Mouse (Mus musculus): ENCODE data around the gene Kazn. TPM values are rescaled to one million over a fixed set of nuclear protein-coding genes. Genes with fewer than 3 reads are reported as not detected.
A peak's percentile ranks its signal among the peaks of the same experiment; 100 is the strongest.

The Kazn gene
- total RNA-seq, 1 experiment from 2014 or later: 6.3 TPM

GRCm38 (mm10) chr4:142248426-142248825 lies 9.2 kb upstream of the Kazn start:
- ATAC-seq (replicated peaks in 1 of 2; ENCODE audit: insufficient read depth in 1 of 2, low FRiP score in 2 of 2, low TSS enrichment in 1 of 2, low read depth in 1 of 2, poor library complexity in 2 of 2, severe bottlenecking in 2 of 2): peak; percentile 59 to 63; a peak in 3 of 4 replicates

GRCm38 (mm10) chr4:142246698-142247097 lies 7.5 kb upstream of the Kazn start:
- ATAC-seq (replicated peaks in 1 of 2; ENCODE audit: insufficient read depth in 1 of 2, low FRiP score in 2 of 2, low TSS enrichment in 1 of 2, low read depth in 1 of 2, poor library complexity in 2 of 2, severe bottlenecking in 2 of 2): no peak

DNA sequence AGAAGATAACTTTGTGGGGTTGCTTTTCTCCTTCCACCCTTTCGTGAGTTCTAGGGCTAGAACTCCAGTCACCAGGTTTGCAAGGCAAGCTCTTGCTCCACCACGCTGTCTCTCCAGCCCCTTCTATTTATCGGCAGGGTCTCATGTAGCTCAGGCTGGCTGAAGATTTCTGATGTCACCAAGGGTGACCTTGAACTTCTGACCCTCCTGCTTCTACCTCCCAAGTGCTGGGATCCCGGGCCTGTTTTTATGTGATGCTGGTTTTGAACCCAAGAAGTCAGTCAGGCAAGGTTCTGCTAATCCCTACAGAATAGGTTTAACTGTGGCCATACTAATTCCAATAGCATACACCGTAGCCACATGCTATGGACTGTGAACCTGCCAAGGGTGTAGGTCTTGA lies 5.4 kb upstream of the Kazn start:
- no peak for ATAC-seq (replicated peaks in 1 of 2; ENCODE audit: insufficient read depth in 1 of 2, low FRiP score in 2 of 2, low TSS enrichment in 1 of 2, low read depth in 1 of 2, poor library complexity in 2 of 2, severe bottlenecking in 2 of 2)

GRCm38 (mm10) chr4:142242750-142243383 lies 3.7 kb upstream of the Kazn start:
- no peak for ATAC-seq (replicated peaks in 1 of 2; ENCODE audit: insufficient read depth in 1 of 2, low FRiP score in 2 of 2, low TSS enrichment in 1 of 2, low read depth in 1 of 2, poor library complexity in 2 of 2, severe bottlenecking in 2 of 2)

GRCm38 (mm10) chr4:142242164-142242563 lies 3.0 kb upstream of the Kazn start:
- ATAC-seq (replicated peaks in 1 of 2; ENCODE audit: insufficient read depth in 1 of 2, low FRiP score in 2 of 2, low TSS enrichment in 1 of 2, low read depth in 1 of 2, poor library complexity in 2 of 2, severe bottlenecking in 2 of 2): no peak

- no peak for ATAC-seq (replicated peaks in 1 of 2; ENCODE audit: insufficient read depth in 1 of 2, low FRiP score in 2 of 2, low TSS enrichment in 1 of 2, low read depth in 1 of 2, poor library complexity in 2 of 2, severe bottlenecking in 2 of 2)
Observed at GRCm38 (mm10) chr4:142240874-142241273, 1.7 kb upstream of the Kazn start.

GRCm38 (mm10) chr4:142238486-142239239 lies 538 bp downstream of the Kazn start:
- ATAC-seq (replicated peaks in 1 of 2; ENCODE audit: insufficient read depth in 1 of 2, low FRiP score in 2 of 2, low TSS enrichment in 1 of 2, low read depth in 1 of 2, poor library complexity in 2 of 2, severe bottlenecking in 2 of 2): peak in 1 of 2 experiments; percentile 34; a peak in 1 of 4 replicates

- no peak; a peak in 1 of 4 replicates for ATAC-seq (replicated peaks in 1 of 2; ENCODE audit: insufficient read depth in 1 of 2, low FRiP score in 2 of 2, low TSS enrichment in 1 of 2, low read depth in 1 of 2, poor library complexity in 2 of 2, severe bottlenecking in 2 of 2)
Observed at GRCm38 (mm10) chr4:142238041-142238440, 1.2 kb downstream of the Kazn start.

DNA sequence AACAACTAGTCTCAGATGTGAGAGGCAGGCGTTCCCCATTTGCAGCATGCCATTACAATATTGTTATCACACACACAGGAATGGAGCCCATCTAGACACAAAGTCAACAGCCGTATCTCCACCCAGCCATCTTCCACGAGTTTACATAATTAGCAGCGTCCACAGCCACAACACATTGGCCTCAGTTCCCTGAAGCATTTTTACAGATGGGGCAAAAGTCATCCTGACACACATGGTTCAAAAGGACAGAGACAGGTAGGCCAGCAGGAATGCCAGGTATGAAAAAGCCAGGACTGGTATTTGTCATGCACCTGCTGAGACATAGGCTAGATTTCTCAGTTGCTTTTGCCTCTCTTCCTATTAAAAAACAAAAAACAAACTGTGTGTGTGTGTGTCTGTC lies 2.5 kb downstream of the Kazn start:
- no peak for ATAC-seq (replicated peaks in 1 of 2; ENCODE audit: insufficient read depth in 1 of 2, low FRiP score in 2 of 2, low TSS enrichment in 1 of 2, low read depth in 1 of 2, poor library complexity in 2 of 2, severe bottlenecking in 2 of 2)

GRCm38 (mm10) chr4:142235426-142235825 lies 3.8 kb downstream of the Kazn start:
- ATAC-seq (replicated peaks in 1 of 2; ENCODE audit: insufficient read depth in 1 of 2, low FRiP score in 2 of 2, low TSS enrichment in 1 of 2, low read depth in 1 of 2, poor library complexity in 2 of 2, severe bottlenecking in 2 of 2): no peak

- no peak for ATAC-seq (replicated peaks in 1 of 2; ENCODE audit: insufficient read depth in 1 of 2, low FRiP score in 2 of 2, low TSS enrichment in 1 of 2, low read depth in 1 of 2, poor library complexity in 2 of 2, severe bottlenecking in 2 of 2)
Observed at GRCm38 (mm10) chr4:142234828-142235227, 4.4 kb downstream of the Kazn start.

GRCm38 (mm10) chr4:142228821-142229575 lies 10.2 kb downstream of the Kazn start:
- no peak for ATAC-seq (replicated peaks in 1 of 2; ENCODE audit: insufficient read depth in 1 of 2, low FRiP score in 2 of 2, low TSS enrichment in 1 of 2, low read depth in 1 of 2, poor library complexity in 2 of 2, severe bottlenecking in 2 of 2)

GRCm38 (mm10) chr4:142223898-142224645 lies 15.1 kb downstream of the Kazn start:
- ATAC-seq (replicated peaks in 1 of 2; ENCODE audit: insufficient read depth in 1 of 2, low FRiP score in 2 of 2, low TSS enrichment in 1 of 2, low read depth in 1 of 2, poor library complexity in 2 of 2, severe bottlenecking in 2 of 2): no peak

GRCm38 (mm10) chr4:142222385-142222784 lies 16.8 kb downstream of the Kazn start:
- no peak for ATAC-seq (replicated peaks in 1 of 2; ENCODE audit: insufficient read depth in 1 of 2, low FRiP score in 2 of 2, low TSS enrichment in 1 of 2, low read depth in 1 of 2, poor library complexity in 2 of 2, severe bottlenecking in 2 of 2)

- no peak for ATAC-seq (replicated peaks in 1 of 2; ENCODE audit: insufficient read depth in 1 of 2, low FRiP score in 2 of 2, low TSS enrichment in 1 of 2, low read depth in 1 of 2, poor library complexity in 2 of 2, severe bottlenecking in 2 of 2)
Observed at GRCm38 (mm10) chr4:142221757-142222072, 17.5 kb downstream of the Kazn start.

GRCm38 (mm10) chr4:142221025-142221756 lies 18.0 kb downstream of the Kazn start:
- ATAC-seq (replicated peaks in 1 of 2; ENCODE audit: insufficient read depth in 1 of 2, low FRiP score in 2 of 2, low TSS enrichment in 1 of 2, low read depth in 1 of 2, poor library complexity in 2 of 2, severe bottlenecking in 2 of 2): no peak

DNA sequence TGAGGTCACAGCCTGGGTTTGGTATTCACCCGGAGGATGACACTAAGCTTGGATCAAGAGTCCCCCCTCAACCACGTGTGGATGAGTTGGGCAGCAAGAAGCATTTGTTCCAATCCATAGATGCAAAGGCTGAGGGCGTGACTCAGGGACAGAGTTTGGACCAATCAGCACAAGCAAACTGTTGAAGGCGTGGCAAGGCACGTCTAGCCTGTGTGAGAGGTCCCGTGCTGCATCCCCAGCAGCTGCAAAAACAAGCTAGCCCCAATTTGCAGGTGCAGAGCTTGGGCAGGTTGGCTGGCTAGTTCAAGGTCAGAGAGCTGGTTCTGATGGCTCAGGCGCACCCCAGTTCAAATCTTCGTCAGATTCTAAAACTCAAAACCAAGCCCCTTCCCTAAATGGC lies 20.2 kb downstream of the Kazn start:
- ATAC-seq (replicated peaks in 1 of 2; ENCODE audit: insufficient read depth in 1 of 2, low FRiP score in 2 of 2, low TSS enrichment in 1 of 2, low read depth in 1 of 2, poor library complexity in 2 of 2, severe bottlenecking in 2 of 2): no peak

Data from hematopoietic stem cell, adult 5-6 weeks (primary cell).